Mouse (Mus musculus) small intestine, adult 2 months (tissue): ENCODE results near the gene Mthfsd.

Source experiments
- CTCF ChIP-seq: fragments of 200-500 bp; IDR thresholded peaks from 2 replicates; pipeline ENCODE4 v1.5.1; 2012; ENCODE audit warnings: low read depth, mild to moderate bottlenecking, control low read depth, inconsistent platforms, low read length, moderate library complexity, mixed read lengths; ENCODE audit not compliant: insufficient replicate concordance, insufficient read length; ENCODE audit errors: extremely low read depth
- POLR2A ChIP-seq: fragments of 200-500 bp; IDR thresholded peaks from 2 replicates; pipeline ENCODE4 v1.6.1; 2012; ENCODE audit warnings: low read depth, mild to moderate bottlenecking, control low read depth, inconsistent platforms, low read length, moderate library complexity

GRCm38 (mm10) chr8:121092627-121093026 is 15.6 kb downstream of the Mthfsd start:
- TF ChIP-seq CTCF = peak; percentile 94
- TF ChIP-seq POLR2A = no peak
